Comparison of ENCODE assay signal across 20 mouse cellular contexts in the genomic region with DNA sequence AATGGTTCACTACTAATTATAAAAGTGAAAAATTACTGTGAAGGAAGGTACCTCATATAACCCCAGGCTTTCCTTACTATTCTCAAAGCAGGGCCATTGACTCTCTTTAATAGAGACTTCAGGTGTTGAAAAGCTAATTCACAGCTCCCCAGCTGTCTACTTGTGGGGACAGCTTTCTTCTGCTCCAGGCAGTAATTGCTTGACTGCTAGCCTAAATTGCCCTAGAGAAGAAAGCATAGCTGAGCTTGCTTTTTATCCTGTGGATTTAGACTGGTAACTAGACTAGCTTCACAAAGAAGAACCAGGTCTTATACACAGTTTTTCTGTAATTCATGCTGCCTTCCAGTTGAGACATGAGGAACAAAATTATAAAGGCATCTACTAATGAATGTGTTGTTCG.
"Had no signal": no experiment of that assay in that cellular context is flagged by ENCODE, and none has a peak within 500 bp of the region (broad histone marks: within the 10 kb centered on the region; RNA-seq: fewer than 3 reads in every experiment).

No protein-coding gene starts in this region.

- H3K9ac ChIP-seq: limb, embryonic 13.5 days; liver, embryonic 13.5 days; neural tube, embryonic 12.5 days; neural tube, embryonic 15.5 days; stomach, embryonic 15.5 days had no signal

- H3K4me3 ChIP-seq: layer of hippocampus, adult 2 months; limb, embryonic 10.5 days; limb, embryonic 13.5 days; liver, embryonic 13.5 days; neural tube, embryonic 12.5 days; neural tube, embryonic 15.5 days; stomach, embryonic 15.5 days had no signal

- H3K4me2 ChIP-seq: limb, embryonic 13.5 days; liver, embryonic 13.5 days; midbrain, embryonic 11.5 days; neural tube, embryonic 12.5 days; neural tube, embryonic 15.5 days; stomach, embryonic 15.5 days had no signal

- H3K27me3 ChIP-seq: limb, embryonic 13.5 days; liver, embryonic 13.5 days; neural tube, embryonic 12.5 days; neural tube, embryonic 15.5 days; stomach, embryonic 15.5 days had no signal

- H3K4me1 ChIP-seq: limb, embryonic 13.5 days; liver, embryonic 13.5 days; neural tube, embryonic 12.5 days; neural tube, embryonic 15.5 days; stomach, embryonic 15.5 days had no signal

- H3K27ac ChIP-seq: kidney, postnatal 0 days; layer of hippocampus, adult 2 months; limb, embryonic 10.5 days; limb, embryonic 13.5 days; liver, embryonic 13.5 days; neural tube, embryonic 12.5 days; neural tube, embryonic 15.5 days; stomach, embryonic 15.5 days had no signal

- H3K9me3 ChIP-seq: limb, embryonic 10.5 days; limb, embryonic 13.5 days; liver, embryonic 13.5 days; neural tube, embryonic 12.5 days; neural tube, embryonic 15.5 days; stomach, embryonic 15.5 days had no signal

- DNase-seq: kidney, postnatal 25 days; layer of hippocampus, adult 9-11 months; liver; liver, embryonic 13.5 days; lung, adult 2 months; lung, postnatal 14 days; lung, postnatal 4 days; midbrain, embryonic 14.5 days; retina, postnatal 1 day; right cerebral cortex, postnatal 25 days; spleen, adult 18-20 months; thymus, postnatal 36 days had no signal

- H3K36me3 ChIP-seq: limb, embryonic 10.5 days; limb, embryonic 13.5 days; liver, embryonic 13.5 days; neural tube, embryonic 12.5 days; neural tube, embryonic 15.5 days; stomach, embryonic 15.5 days had no signal
